Mouse (Mus musculus): ENCODE measurements at regions not wholly inside any gene's neighbourhood (a gene's known extent, or its start where the extent isn't known, plus 50 kb on each side); places are given as distances from the start of the nearest gene placed in this dataset.

- DNase-seq: no peak
Measured at GRCm38 (mm10) chr8:118028061-118028850, 226.5 kb upstream of the Mphosph6 start.

- DNase-seq: no peak
Measured at GRCm38 (mm10) chr8:118023451-118023850, 221.7 kb upstream of the Mphosph6 start.

- DNase-seq: no peak
Measured at GRCm38 (mm10) chr8:118021978-118022377, 220.2 kb upstream of the Mphosph6 start.

- DNase-seq: no peak
Measured at GRCm38 (mm10) chr8:118017261-118017660, 215.5 kb upstream of the Mphosph6 start.

GRCm38 (mm10) chr8:118005186-118005585 is 203.4 kb upstream of the Mphosph6 start:
- no peak for DNase-seq

GRCm38 (mm10) chr8:118004391-118004851 is 202.7 kb upstream of the Mphosph6 start:
- no peak for DNase-seq

GRCm38 (mm10) chr8:118001138-118001537 is 199.4 kb upstream of the Mphosph6 start:
- DNase-seq: no peak

GRCm38 (mm10) chr8:117991826-117992225 is 190.1 kb upstream of the Mphosph6 start:
- DNase-seq: no peak

- no peak for DNase-seq
Measured at GRCm38 (mm10) chr8:117988781-117989180, 187.0 kb upstream of the Mphosph6 start.

- no peak for DNase-seq
Measured at GRCm38 (mm10) chr8:117968306-117968705, 166.6 kb upstream of the Mphosph6 start.

- no peak for DNase-seq
Measured at GRCm38 (mm10) chr8:117966556-117966955, 164.8 kb upstream of the Mphosph6 start.

- DNase-seq: peak; percentile 56 to 68
Measured at GRCm38 (mm10) chr8:117963426-117963825, 161.7 kb upstream of the Mphosph6 start.

- peak; percentile 41 to 45 for DNase-seq
Measured at GRCm38 (mm10) chr8:117962666-117963065, 160.9 kb upstream of the Mphosph6 start.

GRCm38 (mm10) chr8:117959501-117959900 is 157.8 kb upstream of the Mphosph6 start:
- DNase-seq: no peak

- DNase-seq: no peak
Measured at GRCm38 (mm10) chr8:117958914-117959313, 157.2 kb upstream of the Mphosph6 start.

GRCm38 (mm10) chr8:117951656-117952055 is 149.9 kb upstream of the Mphosph6 start:
- DNase-seq: peak in 1 of 2 experiments; percentile 7

GRCm38 (mm10) chr8:117946540-117946939 is 144.8 kb upstream of the Mphosph6 start:
- DNase-seq: no peak

- no peak for DNase-seq
Measured at GRCm38 (mm10) chr8:117934566-117935094, 132.9 kb upstream of the Mphosph6 start.

GRCm38 (mm10) chr8:117930687-117931086 is 128.9 kb upstream of the Mphosph6 start:
- peak in 1 of 2 experiments; percentile 50 for DNase-seq

- DNase-seq: no peak
Measured at GRCm38 (mm10) chr8:117929606-117930005, 127.9 kb upstream of the Mphosph6 start.

GRCm38 (mm10) chr8:117923296-117923695 is 121.6 kb upstream of the Mphosph6 start:
- DNase-seq: no peak

- no peak for DNase-seq
Measured at GRCm38 (mm10) chr8:117903052-117903451, 101.3 kb upstream of the Mphosph6 start.

GRCm38 (mm10) chr8:117899892-117900291 is 98.1 kb upstream of the Mphosph6 start:
- no peak for DNase-seq

GRCm38 (mm10) chr8:117898015-117898414 is 96.3 kb upstream of the Mphosph6 start:
- peak; percentile 10 to 35 for DNase-seq
